In genomic region chr1:72751371-72751781, GRCm38 (mm10) we compare ENCODE assay signal across 10 mouse cellular contexts. TPM values are rescaled to one million over a fixed set of nuclear protein-coding genes. Genes with fewer than 3 reads are reported as not detected.
DNase-seq lines count a peak whose midpoint lies in the region; ATAC-seq and TF ChIP-seq lines count a peak whose summit lies in the region.
"Had no signal": no experiment of that assay in that cellular context is flagged by ENCODE, and none has a peak within 500 bp of the region (broad histone marks: within the 10 kb centered on the region; RNA-seq: fewer than 3 reads in every experiment).

No protein-coding gene starts in this region.

- H3K4me1 ChIP-seq in embryonic facial prominence, embryonic 10.5 days: peaks cover 10% of the 10 kb centered on the region
- no peaks in the 10 kb centered on the region for H3K4me1 ChIP-seq in stomach, postnatal 0 days (replicated peaks; ENCODE audit: control insufficient read depth, insufficient read depth)

- 92% methylated on average over 7 of the region's 7 CpGs for WGBS in embryonic facial prominence, embryonic 10.5 days
- WGBS in stomach, postnatal 0 days: 73% methylated on average over 7 of the region's 7 CpGs

- H3K27me3 ChIP-seq in embryonic facial prominence, embryonic 10.5 days (replicated peaks; ENCODE audit: low read depth, poor library complexity, severe bottlenecking): no peaks in the 10 kb centered on the region
- no peaks in the 10 kb centered on the region for H3K27me3 ChIP-seq in stomach, postnatal 0 days (ENCODE audit: control insufficient read depth, insufficient read depth, low read length)

- TF ChIP-seq CTCF in stomach, postnatal 0 days (IDR thresholded peaks at IDR 0.05; ENCODE audit: low read depth): no peak

- no peak overlapping the region for H3K9ac ChIP-seq in stomach, postnatal 0 days (ENCODE audit: low read length)

- H3K4me3 ChIP-seq in embryonic facial prominence, embryonic 10.5 days: no peak overlapping the region
- H3K4me3 ChIP-seq in stomach, postnatal 0 days (ENCODE audit: low read depth, low read length): no peak overlapping the region

- ATAC-seq in stomach, postnatal 0 days (ENCODE audit: low FRiP score, low TSS enrichment): no peak; the same call in 1 of the 2 replicates

- no peaks in the 10 kb centered on the region for H3K36me3 ChIP-seq in embryonic facial prominence, embryonic 10.5 days (replicated peaks)
- H3K36me3 ChIP-seq in stomach, postnatal 0 days (ENCODE audit: control insufficient read depth, insufficient read depth, low read length): no peaks in the 10 kb centered on the region

- no peak for TF ChIP-seq EP300 in stomach, postnatal 0 days (optimal IDR thresholded peaks at IDR 0.05)

- peak; percentile 8 to 15 for DNase-seq in left cerebral cortex, adult 18-20 months (ENCODE audit: low spot score in 2 of 2)
- no peak for DNase-seq in left cerebral cortex, adult 11 months (ENCODE audit: low spot score)
- DNase-seq in c-Kit-negative CD71-positive TER-119-positive erythroid progenitor cells, embryonic 14.5 days (ENCODE audit: low read depth, low spot score): peak; percentile 58
- no peak for DNase-seq in embryonic facial prominence, embryonic 10.5 days (ENCODE audit: low spot score)
- DNase-seq in layer of hippocampus, postnatal 10 days (ENCODE audit: low spot score in 2 of 2): peak; percentile 56 to 64
- no peak for DNase-seq in natural killer cell, adult 2 months (ENCODE audit: low spot score in 2 of 2)
- DNase-seq in stomach, postnatal 0 days (ENCODE audit: low spot score): no peak

- 0 out of 2 replicates have a peak overlapping the region, but pooled peaks have one; percentile 8 for H3K27ac ChIP-seq in embryonic facial prominence, embryonic 10.5 days (replicated peaks)
- H3K27ac ChIP-seq in stomach, postnatal 0 days (replicated peaks): no peak overlapping the region
- H3K27ac ChIP-seq: macrophage had no signal

- no peaks in the 10 kb centered on the region for H3K9me3 ChIP-seq in embryonic facial prominence, embryonic 10.5 days
- H3K9me3 ChIP-seq in stomach, postnatal 0 days (ENCODE audit: control insufficient read depth, low read length): no peaks in the 10 kb centered on the region

- H3K4me2 ChIP-seq in stomach, postnatal 0 days (replicated peaks; ENCODE audit: low read depth): no peak overlapping the region

RNA-seq across cellular contexts. Expression of gene Rpl37a, which starts 40.3 kb away (rescaled TPM):
- total RNA-seq in left cerebral cortex, adult 18-20 months (2021): 100 to 1,000 TPM; 593 to 647 TPM
- 1,442 and 1,468 TPM in 2 replicates for polyA plus RNA-seq in embryonic facial prominence, embryonic 10.5 days (2016; fragmentation: Nextera tagmentation; extraction: Ambion mirVana)
- 100 to 1,000 TPM; 607 to 734 TPM for total RNA-seq in layer of hippocampus, postnatal 10 days (2021)
- 2,096 and 2,231 TPM in 2 replicates for polyA plus RNA-seq in stomach, postnatal 0 days (2015; fragmentation: Nextera tagmentation; extraction: Ambion mirVana)

RNA-seq across cellular contexts. Expression of gene Ankar, which starts 51.0 kb away (rescaled TPM):
- total RNA-seq in left cerebral cortex, adult 18-20 months (2021): not detected
- not detected in 2 replicates for polyA plus RNA-seq in embryonic facial prominence, embryonic 10.5 days (2016; fragmentation: Nextera tagmentation; extraction: Ambion mirVana)
- not detected for total RNA-seq in layer of hippocampus, postnatal 10 days (2021)
- not detected in 2 replicates for polyA plus RNA-seq in stomach, postnatal 0 days (2015; fragmentation: Nextera tagmentation; extraction: Ambion mirVana)
- polyA plus RNA-seq: heart, embryonic 16.5 days; macrophage; stomach, embryonic 14.5 days had no signal

Comparison
In these comparisons a context has a peak if more than half of its experiments do, and no peak if none do; other contexts are left out.
1. DNase-seq: peak in left cerebral cortex, adult 18-20 months (2 of 2), c-Kit-negative CD71-positive TER-119-positive erythroid progenitor cells, embryonic 14.5 days (single experiment) and layer of hippocampus, postnatal 10 days (2 of 2); none in left cerebral cortex, adult 11 months (single experiment), embryonic facial prominence, embryonic 10.5 days (single experiment), natural killer cell, adult 2 months (0 of 2) and stomach, postnatal 0 days (single experiment).